Mouse (Mus musculus): ENCODE measurements around the gene Sorcs1.

The Sorcs1 gene

DNA sequence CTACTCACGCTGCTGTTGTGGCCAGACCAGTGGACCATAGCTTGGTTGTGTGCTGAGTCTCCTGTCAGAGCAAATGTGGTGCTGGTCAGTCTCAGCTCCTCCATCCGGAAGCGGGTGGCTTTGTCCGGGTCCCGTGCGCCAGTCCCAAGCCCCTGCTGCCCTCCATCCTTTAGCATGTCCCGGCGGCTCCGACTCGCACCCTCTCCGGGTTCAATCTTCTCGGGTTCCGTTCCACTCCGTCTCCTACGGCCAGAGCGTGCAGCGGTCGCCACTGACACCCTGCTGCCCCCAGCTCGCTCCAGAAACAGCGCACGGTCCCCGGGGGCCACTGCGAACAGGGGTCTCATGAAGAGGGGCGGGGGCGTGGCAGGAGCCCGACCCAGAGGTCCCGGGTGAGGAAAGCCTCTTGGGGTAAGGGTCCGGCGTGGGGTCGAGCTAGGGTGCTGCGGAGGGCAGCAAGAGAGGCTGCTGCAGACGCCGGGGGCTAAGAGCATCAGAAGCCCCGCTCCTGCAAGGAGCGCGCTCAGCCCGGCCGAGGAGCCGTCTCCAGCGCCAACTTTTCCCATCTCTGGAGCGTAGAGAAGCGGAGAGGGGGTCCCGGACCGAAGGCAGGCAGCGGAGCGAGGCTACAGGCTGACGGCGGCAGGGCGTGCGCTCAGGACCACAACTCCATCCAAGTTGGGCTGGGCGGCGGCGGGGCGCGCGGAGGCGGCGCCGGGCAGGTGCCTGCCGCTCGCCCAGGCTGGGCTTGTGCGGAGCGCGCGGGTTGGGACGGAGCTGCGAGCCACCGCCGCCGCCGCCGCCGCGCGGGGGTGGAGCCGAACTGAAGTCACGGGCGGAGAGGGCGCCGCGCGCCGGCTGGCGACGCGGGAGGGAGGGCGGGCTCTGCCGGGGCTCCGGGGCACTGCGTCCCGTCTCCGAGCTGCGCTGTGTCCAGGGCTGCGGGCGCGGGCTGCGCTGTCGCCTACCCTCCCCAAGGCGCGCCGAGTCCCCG lies at the start of gene Sorcs1:
Gene Sorcs1, minus strand, starts transcription at position 744 of the 994 bp plus-strand sequence.
- DNase-seq = peak; percentile 9 to 21

DNA sequence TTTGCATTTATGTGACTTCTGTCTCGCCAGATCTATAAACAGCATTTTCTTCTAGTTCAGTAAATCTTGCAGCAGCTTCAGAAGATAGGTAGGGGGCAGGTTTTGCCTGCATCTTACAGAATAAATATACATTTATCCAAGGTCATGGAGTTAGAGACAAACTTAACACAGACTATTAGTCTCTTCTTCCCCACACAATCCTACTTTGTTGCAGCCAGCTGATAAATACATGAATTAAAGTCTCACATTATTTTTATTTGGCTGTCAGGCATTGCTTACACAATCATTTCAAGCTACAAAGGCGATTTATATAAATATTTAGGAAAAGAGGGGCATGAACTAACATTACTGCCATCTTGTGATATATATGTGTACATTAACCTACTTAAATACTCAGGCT lies 4.8 kb upstream of the Sorcs1 start:
- no peak for DNase-seq

DNA sequence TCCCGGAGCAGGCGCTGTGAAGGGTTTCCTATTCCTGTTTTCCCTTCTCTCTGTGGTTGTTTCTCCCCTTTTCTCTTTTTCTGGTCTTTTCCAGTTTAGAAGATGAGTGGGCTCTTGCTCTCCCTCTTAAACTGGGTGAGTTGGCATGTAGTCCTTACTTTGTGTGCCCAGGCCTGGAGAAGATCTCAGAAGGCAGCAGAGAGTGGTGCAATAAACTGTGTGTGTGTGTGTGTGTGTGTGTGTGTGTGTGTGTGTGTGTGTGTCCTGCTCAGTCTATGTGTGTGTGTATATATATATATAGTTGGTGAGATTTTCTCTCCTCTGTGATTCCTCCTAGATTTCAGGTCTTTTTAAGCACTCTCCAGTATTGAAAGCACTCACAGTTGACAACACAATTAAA lies 500 bp upstream of the Sorcs1 start:
- no peak for DNase-seq

GRCm38 (mm10) chr19:50676578-50677524 lies 1.6 kb downstream of the Sorcs1 start:
- no peak for DNase-seq

DNA sequence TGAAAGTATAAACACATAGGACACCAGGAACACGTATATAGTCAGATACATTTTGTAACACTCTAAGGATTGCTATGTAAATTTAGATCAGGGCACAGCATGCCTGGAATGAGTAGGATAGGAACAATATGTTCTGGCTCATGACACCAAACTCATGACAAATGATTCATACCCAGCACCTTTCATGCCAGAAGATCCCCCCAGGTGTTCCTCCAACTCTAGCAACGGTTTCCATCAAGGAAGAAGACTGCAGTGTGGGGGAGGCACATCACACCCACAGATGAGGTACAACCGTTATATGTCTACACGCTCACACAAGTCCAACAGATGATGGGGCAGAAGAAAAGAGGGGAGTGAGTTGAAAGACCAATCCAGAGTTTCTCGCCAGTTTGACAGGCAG lies 3.5 kb downstream of the Sorcs1 start:
- no peak for DNase-seq

- no peak for DNase-seq
Measured at GRCm38 (mm10) chr19:50667516-50667915, 10.9 kb downstream of the Sorcs1 start.

DNA sequence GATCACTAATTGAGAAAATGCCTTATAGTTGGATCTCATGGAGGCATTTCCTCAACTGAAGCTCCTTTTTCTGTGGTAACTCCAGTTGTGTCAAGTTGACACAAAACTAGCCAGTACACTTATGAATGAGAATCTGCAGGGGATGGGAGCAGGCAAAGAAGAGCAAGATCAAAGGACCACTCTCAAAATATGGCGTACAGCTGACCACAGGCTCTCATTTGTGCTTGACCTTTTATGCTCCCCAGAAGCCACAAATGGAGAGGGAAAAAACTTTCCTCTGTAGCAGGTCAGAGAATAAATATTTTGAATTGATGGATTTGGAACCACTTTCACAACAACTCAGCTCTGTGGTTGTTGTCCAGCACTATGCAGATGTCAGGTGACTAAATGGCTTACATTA lies 14.1 kb downstream of the Sorcs1 start:
- DNase-seq = no peak

- no peak for DNase-seq
Measured at GRCm38 (mm10) chr19:50659144-50659543, 19.3 kb downstream of the Sorcs1 start.

- DNase-seq = no peak
Measured at GRCm38 (mm10) chr19:50652750-50653149, 25.7 kb downstream of the Sorcs1 start.

GRCm38 (mm10) chr19:50643836-50644235 lies 34.6 kb downstream of the Sorcs1 start:
- DNase-seq = no peak

- no peak for DNase-seq
Measured at GRCm38 (mm10) chr19:50642121-50642520, 36.3 kb downstream of the Sorcs1 start.

DNA sequence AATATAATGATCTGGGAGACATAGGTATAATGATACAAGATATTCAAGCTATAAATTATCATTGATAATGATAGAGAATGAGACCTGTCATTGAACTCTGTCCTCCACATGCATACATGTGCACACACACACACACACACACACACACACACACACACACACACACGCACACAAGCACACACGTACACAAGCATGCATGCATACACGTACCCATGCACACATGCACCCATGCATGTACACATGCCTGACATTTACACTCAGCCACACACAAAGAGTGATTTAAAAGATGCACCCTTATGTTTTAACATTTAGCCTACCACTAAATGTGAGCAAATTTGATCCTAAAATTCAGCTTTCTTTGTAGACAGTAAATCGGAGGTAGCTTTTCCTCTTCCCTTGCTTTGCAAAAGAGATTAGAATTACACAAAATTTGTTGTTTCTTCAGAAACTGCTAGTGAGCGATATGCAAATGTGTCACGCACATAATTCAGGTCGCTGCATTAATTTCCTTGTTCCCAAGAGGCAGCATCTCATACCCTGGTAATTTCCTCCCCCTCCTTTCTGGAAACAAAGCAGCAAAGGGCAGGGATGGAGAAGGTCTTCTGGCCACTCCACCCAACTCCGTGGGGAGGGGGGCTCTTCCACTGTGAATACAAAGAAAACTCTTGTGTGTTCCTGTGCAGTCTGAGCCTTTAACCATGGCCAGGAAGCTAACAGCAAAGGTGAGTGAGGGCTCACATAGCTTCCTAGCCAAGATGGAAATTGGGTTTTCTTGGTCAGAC lies 38.0 kb downstream of the Sorcs1 start:
- no peak for DNase-seq

- DNase-seq = no peak
Measured at GRCm38 (mm10) chr19:50638176-50638575, 40.3 kb downstream of the Sorcs1 start.

DNA sequence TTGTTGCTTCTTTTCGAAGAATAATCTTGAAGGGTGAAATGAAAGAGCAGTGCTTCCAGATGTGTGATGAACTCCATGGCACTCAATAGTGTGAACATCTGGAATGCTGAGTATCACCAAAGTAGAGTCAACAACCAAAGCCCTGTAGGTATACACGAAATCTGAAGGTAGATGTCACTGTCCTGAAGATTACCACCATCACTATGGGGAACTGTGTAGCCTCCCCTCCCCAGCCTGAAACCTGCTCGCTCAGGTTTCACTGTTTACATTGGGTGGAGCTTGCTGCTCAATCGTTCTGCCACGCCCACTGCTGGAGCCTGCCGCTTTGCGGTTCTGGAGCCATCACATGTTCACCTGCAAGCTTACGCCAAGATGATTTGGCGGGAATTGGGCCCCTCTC lies 64.4 kb downstream of the Sorcs1 start:
- DNase-seq = peak in 1 of 2 experiments; percentile 3

DNA sequence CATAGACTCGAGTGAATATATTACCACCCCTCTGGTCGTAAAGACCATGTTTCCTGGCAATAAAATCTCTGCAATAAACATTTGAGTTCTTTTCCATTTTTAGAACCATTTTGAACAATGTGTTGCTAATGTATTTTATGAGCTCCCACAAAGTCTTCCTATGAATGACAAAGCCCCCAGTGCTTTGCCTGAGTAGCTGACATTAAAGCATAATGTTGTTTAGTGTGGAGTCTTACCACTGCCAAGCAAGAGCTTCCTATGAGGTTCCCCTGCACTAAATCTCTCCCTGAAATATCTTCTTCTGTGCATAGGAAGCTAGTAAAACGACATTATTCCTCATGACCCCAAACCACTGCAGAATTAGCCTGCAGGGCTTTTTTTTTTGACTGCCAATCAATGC lies 66.8 kb downstream of the Sorcs1 start:
- DNase-seq = no peak

- DNase-seq = no peak
Measured at GRCm38 (mm10) chr19:50603882-50604281, 74.6 kb downstream of the Sorcs1 start.

DNA sequence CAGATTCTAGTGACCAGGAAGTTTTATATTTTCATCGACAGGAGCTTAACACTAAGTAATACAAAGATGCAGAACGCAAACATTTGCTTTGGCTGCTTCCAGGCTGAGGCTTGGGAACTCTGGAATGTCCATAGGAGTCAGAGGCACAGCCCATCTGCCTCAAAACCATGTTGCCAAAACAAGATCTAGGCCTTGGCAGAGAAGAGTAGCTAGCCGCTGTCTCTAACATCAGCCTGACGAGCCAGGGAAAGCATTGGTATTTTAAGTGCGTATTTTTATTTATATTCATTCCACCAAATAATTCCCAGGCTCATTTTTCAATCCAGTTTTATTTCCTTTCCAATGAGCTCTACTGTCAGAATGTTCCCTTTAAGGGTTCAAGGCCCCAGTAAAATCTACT lies 75.1 kb downstream of the Sorcs1 start:
- no peak for DNase-seq

DNA sequence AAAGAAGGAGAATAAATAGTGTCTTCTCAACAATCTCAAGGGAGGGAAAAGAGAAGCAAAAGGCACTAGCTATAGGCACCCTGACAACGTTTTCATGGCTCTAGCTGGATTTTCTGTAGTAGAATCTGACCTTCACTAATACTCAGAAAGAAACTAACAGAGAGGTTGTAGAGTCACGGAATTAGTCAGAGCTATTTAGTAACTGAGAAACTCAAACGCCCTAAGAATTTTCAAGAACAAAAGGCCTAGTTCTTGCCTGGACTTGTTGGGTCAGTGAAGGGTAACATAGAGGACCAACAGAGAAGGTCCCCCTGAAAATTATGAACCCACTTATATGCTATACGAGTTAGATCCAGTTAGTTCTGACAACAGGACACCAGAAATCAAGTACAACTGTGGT lies 81.1 kb downstream of the Sorcs1 start:
- no peak for DNase-seq

DNA sequence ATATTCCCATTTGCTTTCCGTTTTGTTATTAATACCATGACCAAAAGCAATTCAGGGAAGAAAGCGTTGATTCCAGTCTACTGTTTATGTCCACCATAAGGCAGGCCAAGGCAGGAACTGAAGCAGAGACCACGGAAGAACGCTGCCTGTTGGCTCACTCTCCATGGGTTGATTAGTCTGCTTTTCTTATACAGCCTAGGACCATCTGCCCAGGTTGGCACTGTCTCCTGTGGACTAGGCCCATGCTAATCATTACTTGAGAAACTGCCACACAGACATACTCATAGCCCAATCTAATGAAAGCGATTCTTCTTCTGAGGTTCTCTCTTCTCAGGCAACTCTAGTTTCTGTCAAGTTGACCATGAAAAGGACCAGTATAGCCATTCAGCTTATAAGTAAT lies 92.3 kb downstream of the Sorcs1 start:
- DNase-seq = no peak

DNA sequence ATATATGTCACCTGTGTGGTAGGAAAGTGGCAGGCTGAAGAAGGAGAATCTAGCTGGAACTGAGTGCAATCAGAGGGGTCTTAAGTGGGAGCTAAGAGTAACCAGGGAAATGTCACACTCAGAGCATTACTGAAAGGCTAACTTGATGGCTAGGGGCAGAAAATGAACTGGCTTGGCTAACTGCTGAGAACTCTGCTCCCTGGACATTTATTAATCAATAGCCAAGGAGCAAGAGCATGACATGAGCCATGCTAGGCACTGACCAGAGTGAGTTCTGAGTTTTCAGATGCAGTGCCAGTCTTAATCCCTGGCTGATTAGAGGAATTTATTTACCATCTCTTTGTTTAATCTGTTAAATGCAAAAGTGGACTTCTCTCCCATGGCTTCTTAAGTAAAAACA lies 95.5 kb downstream of the Sorcs1 start:
- DNase-seq = no peak

GRCm38 (mm10) chr19:50569669-50570195 lies 108.7 kb downstream of the Sorcs1 start:
- no peak for DNase-seq

GRCm38 (mm10) chr19:50566306-50566705 lies 112.1 kb downstream of the Sorcs1 start:
- DNase-seq = no peak
